Mouse (Mus musculus) embryo, embryonic 11.5 days (tissue): Measurements from ENCODE around the gene Lipm.

Experiments
- DNase-seq: peaks from one replicate; pipeline ENCODE4 v3.0.0-alpha.2; 2012; ENCODE audit warnings: low read depth, low spot score

The Lipm gene

DNA sequence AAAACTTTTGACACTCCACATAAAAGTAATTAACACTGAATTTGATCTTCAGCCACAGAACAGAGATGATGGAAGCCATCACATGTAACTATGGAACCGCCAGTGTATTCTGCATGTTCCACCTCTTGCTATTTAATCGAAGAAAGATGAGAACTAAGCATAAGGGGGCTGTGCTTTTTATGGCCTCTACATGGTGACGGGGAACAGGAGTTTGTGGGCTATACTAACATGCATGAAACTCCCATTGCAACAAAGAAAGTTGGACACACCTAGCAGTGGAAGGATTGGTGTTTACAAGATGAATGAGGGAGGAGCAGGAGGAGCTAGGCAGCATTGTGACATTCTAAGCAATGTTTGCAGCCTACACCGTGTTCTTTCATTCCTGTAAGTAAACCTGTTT lies at the start of gene Lipm:
TSS of gene Lipm (plus strand) at position 301 of the 400 bp plus-strand sequence.
- DNase-seq: no peak

DNA sequence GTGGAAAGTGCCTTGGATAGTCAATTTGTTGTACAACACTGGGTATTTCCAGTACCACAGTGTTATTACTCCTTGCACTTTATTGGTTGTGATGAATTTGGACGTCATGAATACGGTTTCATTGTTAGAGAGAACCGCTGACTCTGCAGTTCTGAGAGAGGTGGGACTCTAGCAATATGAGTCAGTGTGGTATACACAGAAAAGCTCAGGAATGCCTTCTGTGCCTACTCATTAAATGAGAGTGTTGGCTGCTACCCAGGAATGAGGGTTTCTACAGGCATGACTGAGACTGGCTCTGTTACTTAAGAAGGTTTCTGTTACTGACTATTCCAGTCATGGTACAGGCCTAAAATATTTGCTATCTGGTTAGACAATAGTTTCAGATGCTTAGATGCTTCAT lies 49.2 kb upstream of the Lipm start:
- no peak for DNase-seq

DNA sequence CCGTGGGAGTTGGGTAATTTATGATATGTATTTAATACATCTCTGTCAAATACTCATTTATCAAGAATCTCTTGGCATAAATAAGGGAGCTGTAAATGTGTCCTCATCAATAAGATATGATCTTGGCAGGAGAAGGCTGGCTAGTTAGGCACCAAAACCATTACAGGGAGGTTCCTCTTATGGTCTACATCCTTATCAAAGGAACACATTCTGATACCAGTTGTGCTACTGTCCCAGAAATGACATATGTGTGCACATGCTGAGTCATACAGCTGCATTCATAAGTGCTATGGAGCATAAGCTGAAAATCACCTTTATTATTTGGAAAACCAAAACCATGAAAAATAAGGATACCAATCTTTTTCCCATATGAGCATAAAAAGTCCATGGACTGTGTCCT lies 37.2 kb upstream of the Lipm start:
- no peak for DNase-seq

DNA sequence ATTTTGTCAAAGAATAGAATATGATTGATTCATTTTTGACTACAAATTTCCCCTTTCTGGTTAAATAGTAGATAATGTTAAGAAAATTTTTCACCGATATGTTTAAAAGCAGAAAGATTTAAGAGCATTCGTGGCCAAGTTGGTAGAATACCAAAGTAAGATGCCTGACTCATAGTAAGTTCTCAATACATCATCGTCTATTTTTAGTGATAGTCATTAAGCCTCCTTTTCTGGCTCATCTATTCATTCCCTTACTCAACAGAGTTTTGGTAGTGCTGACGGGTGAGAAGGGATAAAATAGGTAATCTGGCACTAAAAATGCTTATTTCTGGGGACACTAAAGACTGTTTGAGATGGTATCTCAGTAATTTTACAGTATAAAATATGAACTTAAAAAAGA lies 36.7 kb upstream of the Lipm start:
- no peak for DNase-seq

DNA sequence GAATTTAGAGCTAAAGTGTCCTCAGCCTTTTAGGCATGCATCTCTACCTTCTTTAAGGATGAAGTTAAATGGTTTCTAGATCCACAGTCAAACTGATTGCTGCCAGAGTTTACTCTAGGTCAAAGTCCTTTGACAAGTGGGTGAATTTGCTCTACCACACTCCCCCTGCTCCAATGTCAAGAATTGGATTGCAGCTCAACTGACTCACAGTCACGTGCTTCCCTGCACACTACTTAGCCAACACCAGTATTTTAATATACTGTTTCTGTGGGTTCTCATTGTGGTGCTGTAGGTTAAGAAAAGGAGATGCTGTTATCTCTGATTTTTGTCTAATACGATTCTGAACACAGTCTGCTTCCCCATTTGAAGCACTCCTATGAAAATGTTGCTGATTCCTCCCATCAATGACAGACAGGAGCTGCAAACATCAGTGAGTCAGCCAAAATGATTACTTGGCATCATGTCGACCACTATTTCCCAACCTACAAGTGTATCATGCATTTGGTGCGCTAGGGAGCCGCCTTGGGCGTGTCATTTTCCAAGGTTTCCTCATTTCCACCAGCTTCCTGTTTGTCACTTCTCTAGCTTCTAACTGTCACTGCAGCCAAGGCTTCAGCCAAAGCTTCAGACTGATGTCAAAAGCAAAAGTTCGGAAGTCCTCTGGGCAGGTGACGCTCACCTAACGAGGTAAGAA lies 33.8 kb upstream of the Lipm start, which contains the start of gene Lipn:
TSS of gene Lipn (plus strand) at position 580 of the 694 bp plus-strand sequence.
- DNase-seq: no peak

DNA sequence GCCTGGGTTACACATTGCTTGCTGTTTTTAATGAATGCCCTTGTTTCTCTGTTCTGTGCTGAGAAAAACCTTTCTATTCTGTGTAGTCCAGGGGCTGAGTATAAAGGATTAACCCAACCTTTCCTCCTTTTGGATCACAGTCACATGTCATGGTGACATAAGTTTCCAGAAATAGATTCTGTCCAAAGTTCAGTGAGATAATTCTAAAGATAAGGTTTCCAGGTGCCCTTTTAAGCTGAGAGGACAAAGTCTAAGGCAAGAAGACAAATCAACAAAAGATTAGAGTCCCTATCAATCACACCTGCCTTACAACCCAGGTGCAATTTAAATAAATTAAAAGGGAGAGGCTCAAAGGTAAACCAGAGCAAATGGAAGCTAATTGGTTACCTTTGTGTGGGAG lies 26.5 kb upstream of the Lipm start:
- no peak for DNase-seq

DNA sequence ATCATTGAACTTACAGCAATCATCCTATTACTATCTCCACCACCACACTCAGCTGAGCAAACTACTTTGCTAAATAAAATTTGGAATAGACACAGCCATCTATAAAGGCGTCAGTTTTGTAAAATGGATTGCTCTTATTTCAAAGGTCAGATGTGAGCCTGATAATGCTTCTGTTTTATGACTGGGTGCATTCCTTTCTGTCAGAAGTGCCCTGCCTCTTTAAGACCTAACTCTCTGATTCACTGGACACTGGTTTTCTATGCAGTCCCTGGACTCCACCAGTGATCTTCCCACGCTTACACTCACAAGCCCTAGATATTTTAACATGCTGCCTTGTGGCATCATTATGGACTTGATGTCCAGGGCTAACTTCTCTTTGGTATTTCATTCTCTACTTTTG lies 22.6 kb upstream of the Lipm start:
- DNase-seq: no peak

DNA sequence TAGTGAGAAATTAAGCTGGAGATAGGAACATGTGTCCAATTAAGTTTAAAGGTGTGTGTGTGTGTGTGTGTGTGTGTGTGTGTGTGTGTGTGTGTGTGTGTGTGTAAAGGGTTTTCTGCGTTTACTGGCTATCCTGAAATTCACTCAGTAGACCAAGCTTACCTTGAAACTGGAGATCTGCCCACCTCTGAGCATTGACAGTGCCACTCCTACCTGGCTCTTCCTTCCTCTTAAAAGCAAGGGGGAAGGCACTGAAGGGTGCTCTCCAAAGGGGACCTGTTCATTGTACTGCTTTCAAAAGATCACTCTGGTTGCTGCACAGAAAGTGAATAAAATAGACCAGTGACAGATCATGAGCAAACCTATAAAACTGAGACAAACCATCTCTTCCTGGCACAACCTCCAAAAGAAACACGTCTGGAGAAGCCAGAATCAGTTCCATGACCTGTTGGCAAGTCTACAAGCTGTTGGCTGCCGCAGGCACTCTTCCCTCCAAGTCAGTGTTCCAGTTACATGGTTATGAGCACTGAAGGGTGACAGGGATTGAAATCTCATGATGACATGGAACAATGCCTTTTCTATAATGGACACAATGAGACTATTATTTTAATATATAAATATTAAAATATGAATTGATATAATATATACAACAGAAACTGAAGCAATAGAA lies 11.6 kb upstream of the Lipm start:
- DNase-seq: no peak

DNA sequence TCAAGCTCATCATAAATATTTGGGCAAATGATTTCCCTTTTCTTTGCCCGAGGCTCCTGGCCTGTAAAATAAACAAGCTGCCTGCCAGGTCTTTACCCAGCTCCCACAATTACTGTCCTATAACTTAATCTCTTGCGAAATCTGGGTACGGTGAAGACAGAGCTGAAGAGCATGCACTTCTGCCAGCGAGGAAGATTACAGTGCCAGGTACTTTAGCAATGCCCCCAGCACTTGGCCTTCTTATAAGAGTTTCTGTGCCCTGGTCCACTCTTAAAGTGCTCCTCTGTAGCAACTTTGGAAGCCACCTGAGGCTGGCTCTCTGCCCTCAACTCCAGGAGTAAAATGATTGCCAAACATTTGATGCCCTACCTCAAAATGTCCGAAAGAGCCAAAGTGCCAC lies 5.4 kb upstream of the Lipm start:
- no peak for DNase-seq

DNA sequence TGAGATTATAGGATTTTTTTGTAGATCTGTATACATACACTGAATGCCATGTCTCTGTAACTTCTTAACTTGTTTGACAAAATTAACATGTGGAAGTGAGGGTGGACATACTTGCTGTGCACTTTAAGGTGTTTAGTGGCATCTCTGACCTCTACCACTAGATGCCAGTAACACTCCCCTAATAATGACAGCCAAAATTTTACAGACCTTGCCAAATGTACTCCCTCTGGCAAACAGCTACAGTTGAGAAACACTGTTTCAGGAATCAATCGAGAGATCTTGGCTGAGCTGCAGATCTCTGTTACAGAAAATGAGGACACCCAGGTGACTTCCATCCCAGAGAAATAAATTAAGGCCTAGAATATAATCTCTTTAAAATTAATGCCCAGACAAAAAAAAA lies 4.5 kb upstream of the Lipm start:
- DNase-seq: no peak

DNA sequence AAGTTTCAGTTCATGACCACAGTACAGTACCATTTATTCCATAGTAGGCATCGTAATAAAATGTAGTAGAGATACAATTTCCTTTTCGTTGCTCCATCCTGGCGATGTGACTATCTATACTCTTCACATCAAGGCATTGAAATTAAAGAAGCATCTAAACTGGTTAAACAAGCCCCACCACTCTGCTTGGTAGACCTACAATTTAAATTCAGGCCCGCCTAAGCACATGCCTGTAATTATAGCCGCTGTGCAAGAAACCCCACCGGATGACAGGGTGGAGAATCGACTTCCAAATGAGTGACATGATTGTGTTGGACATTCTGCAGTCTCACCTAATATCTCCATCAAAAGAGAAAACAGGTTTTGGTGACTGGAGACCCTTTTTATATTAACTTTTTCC lies 1.2 kb downstream of the Lipm start:
- no peak for DNase-seq

DNA sequence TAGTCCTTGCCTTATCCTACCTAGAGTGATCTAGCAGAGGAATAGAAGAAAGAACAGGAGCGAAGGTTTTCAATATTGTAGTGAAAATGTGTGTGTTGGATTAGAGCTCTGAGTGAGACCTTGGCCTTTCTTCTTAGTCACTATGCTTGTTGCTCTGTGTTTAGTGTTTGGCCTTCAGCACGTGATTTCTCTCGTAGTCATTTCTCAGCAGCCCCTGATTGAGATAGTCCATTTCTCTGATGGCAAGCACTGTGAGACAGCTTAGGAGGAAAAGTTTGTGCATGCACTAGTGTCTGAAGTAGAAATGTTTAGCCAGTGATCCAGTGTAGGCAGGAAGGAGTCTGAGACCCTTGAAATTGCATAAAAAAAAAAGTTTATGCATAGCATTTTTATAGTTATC lies 4.1 kb downstream of the Lipm start:
- DNase-seq: no peak

DNA sequence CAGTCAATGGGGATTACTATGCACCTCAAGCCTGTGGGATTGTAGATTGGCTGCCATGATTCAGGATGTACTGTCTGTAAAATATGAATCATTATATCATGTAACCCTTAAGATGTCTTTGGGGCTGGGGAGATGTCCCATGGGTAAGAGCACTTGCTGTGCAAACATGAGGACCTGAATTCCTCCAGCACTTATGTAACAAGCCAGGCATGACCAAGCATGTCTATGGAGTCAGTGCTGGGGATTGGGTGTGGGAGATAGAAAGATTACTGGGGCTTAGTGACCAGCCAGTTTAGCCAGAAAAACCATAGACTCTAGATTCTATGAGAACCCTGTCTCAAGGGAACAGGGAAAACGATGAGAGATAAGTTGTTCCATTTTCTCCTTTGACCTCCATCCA lies 18.4 kb downstream of the Lipm start:
- no peak for DNase-seq

DNA sequence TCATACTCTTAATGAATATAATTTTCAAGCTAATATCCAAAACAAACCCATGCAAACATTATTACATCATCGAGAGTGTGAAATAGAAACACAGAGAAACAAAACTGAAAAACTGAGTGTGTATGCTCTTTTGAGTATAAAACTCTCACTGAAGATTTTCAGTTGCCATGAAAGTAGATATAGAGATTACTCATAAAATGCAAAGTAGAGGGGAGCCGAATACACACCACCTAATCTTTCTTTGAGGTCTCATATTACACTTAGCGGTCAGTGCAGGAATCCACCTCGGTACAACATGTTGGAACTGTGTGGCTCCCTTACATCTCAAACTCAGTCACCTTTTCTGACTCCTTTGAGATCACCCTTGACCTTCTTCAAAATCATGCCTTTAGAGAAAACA lies 18.9 kb downstream of the Lipm start:
- no peak for DNase-seq

DNA sequence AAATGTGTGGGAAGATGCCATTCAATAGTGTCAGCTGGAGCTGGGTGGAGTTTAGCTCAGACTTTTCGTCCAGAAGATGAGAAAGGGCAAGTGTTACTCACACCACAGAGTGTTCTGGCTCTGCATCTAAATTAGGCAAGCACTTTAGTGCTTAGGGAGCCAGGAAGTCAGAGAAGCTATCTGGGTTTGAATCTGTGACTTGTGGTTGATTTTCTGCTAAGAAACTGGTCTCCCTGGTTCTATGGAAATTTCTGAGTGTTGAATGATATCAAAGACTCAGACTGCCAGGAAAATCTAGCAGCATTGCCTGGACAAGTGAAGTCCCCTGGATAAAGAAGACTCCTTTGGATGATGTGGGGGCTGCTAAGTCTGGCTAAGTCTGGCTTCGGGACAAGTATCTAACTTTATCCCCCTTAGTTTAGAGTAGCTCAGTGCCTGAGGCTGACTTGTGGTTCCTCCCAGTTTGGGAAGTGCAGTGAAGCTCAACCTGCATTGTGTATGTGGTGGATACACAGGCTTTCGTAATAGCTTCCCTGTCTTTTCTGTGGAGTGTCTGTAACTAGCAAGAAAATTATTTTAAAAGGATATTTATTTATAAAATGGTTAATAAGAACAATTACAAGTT lies 19.5 kb downstream of the Lipm start:
- no peak for DNase-seq

DNA sequence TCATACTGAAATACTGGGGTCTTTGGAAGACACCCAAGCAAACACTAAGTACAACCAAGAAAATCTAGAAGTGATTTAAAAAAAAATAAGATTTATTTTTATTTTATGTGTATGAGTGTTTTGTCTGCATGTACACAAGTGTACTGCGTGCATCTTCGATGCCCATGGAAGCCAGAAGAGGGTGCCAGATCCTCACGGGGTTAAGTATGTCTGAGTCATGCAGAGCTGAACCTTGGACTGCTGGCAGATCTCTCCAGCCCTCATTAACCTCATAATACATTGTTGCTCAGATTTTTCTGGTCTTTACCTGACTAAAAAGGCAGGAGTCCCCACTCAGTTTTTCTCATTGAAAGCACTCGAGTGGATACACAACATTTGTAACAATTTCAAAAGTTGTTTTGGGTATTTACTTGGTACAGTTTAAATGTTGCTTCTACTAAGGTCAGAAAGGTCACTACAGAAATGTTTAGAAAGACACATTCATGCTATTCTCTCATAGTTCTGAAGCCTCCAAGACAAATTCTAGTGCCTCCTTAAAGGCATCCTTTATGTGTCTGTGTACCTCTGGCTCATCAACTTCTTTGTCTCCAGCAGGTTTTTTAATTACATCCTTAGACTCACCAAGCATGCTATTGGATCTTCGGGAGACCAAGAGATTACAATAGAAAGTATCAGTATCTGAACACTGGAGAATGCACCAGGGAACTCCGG lies 38.1 kb downstream of the Lipm start:
- no peak for DNase-seq

DNA sequence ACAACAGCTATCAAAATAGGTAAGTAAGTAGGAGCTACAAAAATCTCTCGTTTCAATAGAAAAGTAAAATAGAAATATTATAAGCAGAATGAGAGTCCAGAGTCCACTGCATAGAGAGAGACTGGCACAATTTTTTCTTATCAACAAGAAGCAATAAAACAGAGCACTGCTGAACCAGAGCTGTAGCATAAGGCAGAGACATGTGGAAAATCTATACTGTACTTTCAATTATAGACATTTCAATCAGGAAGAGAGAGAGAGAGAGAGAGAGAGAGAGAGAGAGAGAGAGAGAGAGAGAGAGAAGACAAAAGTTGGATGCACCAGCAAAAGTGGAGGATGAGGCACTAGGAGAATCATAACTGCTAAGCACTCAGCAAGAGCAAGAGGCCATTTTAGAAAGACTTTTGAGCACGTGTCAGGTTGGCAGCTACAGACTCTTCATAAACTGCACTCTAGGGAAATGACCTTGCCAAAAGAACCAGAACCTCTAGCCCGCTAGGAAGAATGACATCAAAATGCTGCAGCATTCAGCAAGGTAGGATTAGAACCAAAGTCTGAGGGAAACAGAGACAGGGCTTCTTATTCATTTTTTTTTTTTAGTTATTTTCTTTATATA lies 38.8 kb downstream of the Lipm start:
- DNase-seq: no peak

DNA sequence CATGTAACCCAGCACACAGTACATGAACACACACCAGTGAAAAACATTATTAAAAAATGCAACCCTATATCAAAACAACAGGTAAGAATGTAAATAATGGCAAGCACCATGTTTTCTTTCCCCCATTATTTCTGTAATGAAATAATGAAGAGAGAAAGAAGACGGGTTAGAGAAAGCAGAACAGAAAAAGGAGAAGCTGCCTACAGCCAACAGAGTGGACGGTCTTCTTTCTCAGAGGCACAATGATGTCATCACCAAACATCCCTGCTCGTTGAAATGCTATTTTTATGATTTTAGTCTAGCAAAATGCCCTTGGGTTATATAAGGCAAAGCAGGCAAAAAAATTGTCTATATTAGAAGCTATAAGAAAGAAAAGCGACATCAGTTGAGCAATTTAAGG lies 47.7 kb downstream of the Lipm start:
- DNase-seq: no peak

DNA sequence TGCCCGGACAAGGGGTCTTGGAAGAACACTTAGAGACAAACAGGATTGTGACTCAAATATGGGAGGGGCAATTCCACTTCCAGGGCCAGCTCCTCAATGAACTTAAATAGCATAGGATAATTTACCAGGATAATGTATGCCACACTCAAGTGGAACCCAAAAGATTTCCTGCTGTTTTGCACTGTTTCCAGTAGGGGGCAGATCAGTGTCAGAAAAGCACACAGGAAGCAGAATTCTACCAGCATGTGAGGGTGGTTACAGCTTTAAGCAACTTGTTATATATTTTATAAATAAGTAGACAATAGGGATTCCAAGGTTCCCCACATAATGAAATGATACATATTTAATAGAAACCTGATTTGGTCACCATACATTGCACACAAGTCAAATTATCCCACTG lies 51.2 kb downstream of the Lipm start:
- DNase-seq: no peak

DNA sequence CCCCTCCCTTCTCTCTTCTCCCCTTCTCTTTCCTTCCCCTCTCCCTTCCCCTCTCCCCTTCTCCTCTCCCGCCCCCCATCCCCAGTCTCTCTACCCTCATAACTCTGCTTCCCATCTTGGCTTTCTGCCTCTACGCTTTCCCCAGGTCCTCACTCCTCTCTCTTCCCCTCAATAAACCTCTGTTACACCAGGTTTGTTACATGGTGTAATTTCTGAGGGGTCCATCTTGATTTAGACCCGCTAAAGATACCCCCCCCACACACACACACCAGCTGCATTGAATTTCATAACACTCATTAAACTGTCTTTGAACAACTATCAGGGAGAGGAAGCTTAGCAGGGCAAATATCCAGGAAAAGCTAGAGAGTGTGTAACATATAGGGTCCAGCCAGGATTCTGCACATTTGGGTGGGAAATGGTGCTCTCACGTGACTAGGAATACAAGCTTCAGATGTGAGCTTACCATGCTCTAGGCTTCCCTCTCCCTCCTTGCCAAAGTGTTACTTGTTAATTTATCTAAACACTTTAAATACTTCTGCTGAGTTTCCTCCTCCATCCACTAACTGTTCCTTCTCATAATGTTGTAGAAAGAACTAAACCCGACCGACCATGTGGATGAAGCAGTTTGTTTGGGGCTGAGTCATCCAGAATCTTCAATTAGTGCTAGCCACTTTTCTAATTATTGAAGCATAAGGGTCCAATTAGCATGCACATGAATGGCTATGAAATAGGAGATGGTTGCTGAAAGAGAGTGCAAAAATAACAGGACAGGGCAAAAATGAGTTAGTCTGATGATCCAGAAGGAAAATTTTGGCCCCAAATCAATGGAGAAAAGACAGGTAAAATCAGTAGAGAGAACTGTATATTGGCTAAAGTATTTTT lies 52.8 kb downstream of the Lipm start:
- DNase-seq: no peak

DNA sequence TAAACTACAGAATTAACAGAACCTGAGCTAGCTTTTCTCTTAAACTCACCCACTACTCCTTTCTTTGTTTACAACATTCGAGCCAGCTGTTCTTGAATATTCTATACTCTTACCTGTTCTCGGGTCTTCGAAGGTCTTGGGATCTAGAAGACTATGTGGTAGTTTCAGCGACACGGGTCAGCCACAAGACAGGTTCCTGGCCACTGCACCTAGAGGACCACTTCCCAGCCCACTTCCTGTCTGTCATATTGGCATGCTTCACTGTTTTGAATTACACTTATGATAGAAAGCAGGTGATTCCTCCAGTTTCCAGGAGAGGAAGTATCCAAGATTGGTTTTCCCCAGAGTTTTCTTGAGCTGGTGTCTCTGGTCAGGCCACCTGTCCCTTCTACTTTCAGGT lies 62.0 kb downstream of the Lipm start:
- DNase-seq: no peak
